Mouse (Mus musculus) megakaryocyte, embryonic 14.5 days (primary cell): ENCODE data around the gene Gtf2ird2.

Experiments used
- FLI1 ChIP-seq: IDR thresholded peaks from 2 replicates; pipeline ENCODE4 v1.6.1; 2012; ENCODE audit warnings: low read length, inconsistent platforms, mixed read lengths
- GATA1 ChIP-seq: IDR thresholded peaks from 3 replicates; pipeline ENCODE4 v1.6.1; 2012; ENCODE audit warnings: mixed read lengths, low read length, inconsistent platforms, borderline replicate concordance

DNA sequence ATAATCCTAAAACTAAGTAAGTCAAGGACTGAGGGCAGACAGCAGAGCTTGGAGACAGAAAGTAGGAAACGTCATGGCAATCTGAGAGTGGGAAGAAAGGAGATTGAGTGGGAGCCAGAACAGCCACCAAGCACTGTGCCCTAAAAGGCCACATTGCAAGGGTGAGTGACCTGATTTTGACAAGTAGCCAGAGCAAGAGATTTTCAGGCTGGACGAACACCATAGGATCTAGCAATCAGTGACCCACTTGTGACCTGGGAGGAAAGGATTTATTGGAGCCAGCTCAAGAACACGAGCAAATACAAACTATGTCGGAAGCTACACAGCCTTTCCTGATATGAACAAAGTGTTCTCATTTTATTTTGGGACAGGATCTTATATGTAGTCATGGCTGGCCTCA, 1.1 kb upstream of the Gtf2ird2 start:
- TF ChIP-seq GATA1 = no peak
- no peak for TF ChIP-seq FLI1
